In the genomic region with DNA sequence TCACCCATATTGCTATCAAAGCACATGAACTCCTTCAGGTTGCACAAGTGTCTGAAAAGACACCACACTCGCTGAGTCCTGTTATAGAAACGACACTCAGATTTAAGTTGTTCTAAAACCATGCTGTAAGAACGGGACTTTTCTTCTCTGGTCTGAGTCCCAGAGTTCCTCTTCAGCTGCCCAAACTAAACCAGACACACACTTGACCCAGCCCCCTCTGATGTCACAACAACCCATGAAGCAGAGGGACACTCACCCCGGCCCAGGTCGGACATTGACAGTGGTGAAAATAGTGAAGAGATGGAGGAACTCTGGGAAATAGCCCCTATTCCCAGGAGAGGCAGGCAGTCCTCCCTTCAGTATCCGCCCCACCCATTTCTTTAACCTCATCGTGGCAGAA, we compare ENCODE assay signal across 1 mouse cellular context.
TF ChIP-seq lines count a peak whose summit lies in the region.

No protein-coding gene starts in this region.

TF ChIP-seq in CH12.LX, 34 proteins besides CTCF, POLR2A, EP300 and RAD21 (continued from another document):
- TF ChIP-seq PAX5 (IDR thresholded peaks at IDR 0.05; ENCODE audit: low read length) (no peak), USF1 (IDR thresholded peaks at IDR 0.05; ENCODE audit: low read depth, low read length) (no peak), JUND (conservative IDR thresholded peaks at IDR 0.05; ENCODE audit: low read depth, low read length) (no peak), ZC3H11A (IDR thresholded peaks at IDR 0.05; ENCODE audit: low read depth, low read length) (no peak)
TF ChIP-seq in CH12.LX: peak in this region for 0.
